ENCODE assay signal across 8 mouse cellular contexts in the genomic region with DNA sequence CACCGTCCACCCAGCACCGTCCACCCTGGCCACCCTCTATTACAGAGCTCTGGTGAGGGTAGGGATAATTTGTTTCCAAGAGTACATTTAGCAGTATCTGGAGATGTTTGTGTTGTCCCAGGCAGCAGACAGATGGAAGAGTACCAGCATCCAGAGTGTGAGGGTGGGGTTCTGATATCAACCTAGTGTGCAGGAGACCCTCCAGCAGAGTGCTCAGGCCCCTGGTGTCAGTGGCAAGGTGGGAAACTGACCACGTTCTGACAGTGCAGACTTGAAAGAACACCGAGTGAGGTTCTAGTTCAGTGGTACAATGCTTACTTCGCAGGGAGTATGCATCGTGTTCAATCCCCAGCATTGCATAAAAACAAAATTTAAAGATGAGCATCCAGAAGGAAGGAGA. TPM values are rescaled to one million over a fixed set of nuclear protein-coding genes. Genes with fewer than 3 reads are reported as not detected.
DNase-seq lines count a peak whose midpoint lies in the region; ATAC-seq and TF ChIP-seq lines count a peak whose summit lies in the region.

No protein-coding gene starts in this region.

- peak overlapping the region; percentile 90; the same call in 1 of the 2 replicates for H3K27ac ChIP-seq in layer of hippocampus, adult 2 months
- H3K27ac ChIP-seq in forebrain, embryonic 10.5 days: peak overlapping the region; percentile 88; the same call in 1 of the 2 replicates
- no peak overlapping the region; the same call in 1 of the 2 replicates for H3K27ac ChIP-seq in limb, embryonic 10.5 days
- H3K27ac ChIP-seq in neural tube, embryonic 14.5 days (ENCODE audit: low read depth, low read length): no peak overlapping the region; the same call in 1 of the 2 replicates

- H3K4me1 ChIP-seq in forebrain, embryonic 10.5 days: peaks cover 32% of the 10 kb centered on the region
- H3K4me1 ChIP-seq in limb, embryonic 10.5 days: peaks cover 34% of the 10 kb centered on the region
- peaks cover 17% of the 10 kb centered on the region for H3K4me1 ChIP-seq in neural tube, embryonic 14.5 days (ENCODE audit: control insufficient read depth, insufficient read depth, low read length)

- peak overlapping the region; percentile 64 for H3K4me2 ChIP-seq in neural tube, embryonic 14.5 days (ENCODE audit: low read depth, low read length)

- H3K9me3 ChIP-seq in forebrain, embryonic 10.5 days: no peaks in the 10 kb centered on the region
- H3K9me3 ChIP-seq in limb, embryonic 10.5 days (replicated peaks): no peaks in the 10 kb centered on the region
- no peaks in the 10 kb centered on the region for H3K9me3 ChIP-seq in neural tube, embryonic 14.5 days (ENCODE audit: control insufficient read depth, low read length)

- DNase-seq in layer of hippocampus, adult 2 months (ENCODE audit: low spot score in 2 of 2): no peak
- DNase-seq in layer of hippocampus, postnatal 14 days (ENCODE audit: low spot score in 2 of 2): no peak
- no peak for DNase-seq in forebrain, embryonic 10.5 days (ENCODE audit: extremely low spot score, low spot score)
- no peak for DNase-seq in limb, embryonic 10.5 days (ENCODE audit: low spot score)
- DNase-seq in thymus, adult 18-20 months: no peak
- no peak for DNase-seq in gastrocnemius, postnatal 4 days (ENCODE audit: low spot score in 2 of 2)
- no peak for DNase-seq in ovary, postnatal 10 days (ENCODE audit: low spot score)

- peaks cover 50% of the 10 kb centered on the region for H3K36me3 ChIP-seq in forebrain, embryonic 10.5 days (replicated peaks)
- peaks cover 46% of the 10 kb centered on the region for H3K36me3 ChIP-seq in limb, embryonic 10.5 days
- no peaks in the 10 kb centered on the region for H3K36me3 ChIP-seq in neural tube, embryonic 14.5 days (ENCODE audit: control insufficient read depth, insufficient read depth, low read length)

- TF ChIP-seq CTCF in layer of hippocampus, adult 2 months (conservative IDR thresholded peaks at IDR 0.05): no peak

- H3K9ac ChIP-seq in neural tube, embryonic 14.5 days (replicated peaks; ENCODE audit: low read depth, low read length): peak overlapping the region; percentile 58; the same call in 1 of the 2 replicates

- H3K27me3 ChIP-seq in forebrain, embryonic 10.5 days (ENCODE audit: poor library complexity, severe bottlenecking): no peaks in the 10 kb centered on the region
- H3K27me3 ChIP-seq in limb, embryonic 10.5 days (ENCODE audit: low read depth, poor library complexity, severe bottlenecking): no peaks in the 10 kb centered on the region
- no peaks in the 10 kb centered on the region for H3K27me3 ChIP-seq in neural tube, embryonic 14.5 days (ENCODE audit: control insufficient read depth, insufficient read depth, low read length)

- 76% methylated on average over 6 of the region's 6 CpGs for WGBS in forebrain, embryonic 10.5 days
- 79% methylated on average over 6 of the region's 6 CpGs for WGBS in limb, embryonic 10.5 days
- 79% methylated on average over 6 of the region's 6 CpGs for WGBS in neural tube, embryonic 14.5 days

- peak overlapping the region; percentile 78 for H3K4me3 ChIP-seq in layer of hippocampus, adult 2 months
- peak overlapping the region; percentile 96 for H3K4me3 ChIP-seq in forebrain, embryonic 10.5 days
- peak overlapping the region; percentile 89 for H3K4me3 ChIP-seq in limb, embryonic 10.5 days
- H3K4me3 ChIP-seq in neural tube, embryonic 14.5 days (ENCODE audit: low read depth, low read length): peak overlapping the region; percentile 88; the same call in 1 of the 2 replicates

- no peak for ATAC-seq in neural tube, embryonic 14.5 days (ENCODE audit: low read depth)

RNA-seq across cellular contexts. Expression of gene Prkaca, which starts 1.1 kb away (rescaled TPM):
- total RNA-seq in layer of hippocampus, adult 2 months (2021): 100 to 1,000 TPM; 256 to 257 TPM
- 100 to 1,000 TPM; 261 to 268 TPM for total RNA-seq in layer of hippocampus, postnatal 14 days (2021)
- polyA plus RNA-seq in forebrain, embryonic 10.5 days (2016; fragmentation: Nextera tagmentation; extraction: Ambion mirVana): 148 and 158 TPM in 2 replicates
- polyA plus RNA-seq in limb, embryonic 10.5 days (2016; fragmentation: Nextera tagmentation; extraction: Ambion mirVana): 136 and 158 TPM in 2 replicates
- 175 and 181 TPM in 2 replicates for polyA plus RNA-seq in neural tube, embryonic 14.5 days (2014; fragmentation: Nextera tagmentation; extraction: Ambion mirVana)
- 100 to 1,000 TPM; 837 to 892 TPM for total RNA-seq in gastrocnemius, postnatal 4 days (2021)

RNA-seq across cellular contexts. Expression of gene Asf1b, which starts 16.4 kb away (rescaled TPM):
- under 1 TPM; 0.44 to 0.82 TPM for total RNA-seq in layer of hippocampus, adult 2 months (2021)
- total RNA-seq in layer of hippocampus, postnatal 14 days (2021): 1 to 10 TPM; 1.1 TPM
- polyA plus RNA-seq in forebrain, embryonic 10.5 days (2016; fragmentation: Nextera tagmentation; extraction: Ambion mirVana): 112 and 114 TPM in 2 replicates
- 94.6 and 101 TPM in 2 replicates for polyA plus RNA-seq in limb, embryonic 10.5 days (2016; fragmentation: Nextera tagmentation; extraction: Ambion mirVana)
- polyA plus RNA-seq in neural tube, embryonic 14.5 days (2014; fragmentation: Nextera tagmentation; extraction: Ambion mirVana): 5.1 and 7.6 TPM in 2 replicates
- total RNA-seq in gastrocnemius, postnatal 4 days (2021): 10 to 100 TPM; 14.9 to 17.2 TPM

RNA-seq across cellular contexts. Expression of gene Gm10644, which starts 16.7 kb away (rescaled TPM):
- under 1 TPM; 0.44 to 0.87 TPM for total RNA-seq in layer of hippocampus, adult 2 months (2021)
- total RNA-seq in layer of hippocampus, postnatal 14 days (2021): under 1 TPM; 0.17 to 0.25 TPM
- 0.94 and 1.2 TPM in 2 replicates for polyA plus RNA-seq in forebrain, embryonic 10.5 days (2016; fragmentation: Nextera tagmentation; extraction: Ambion mirVana)
- polyA plus RNA-seq in limb, embryonic 10.5 days (2016; fragmentation: Nextera tagmentation; extraction: Ambion mirVana): 0.58 and 0.70 TPM in 2 replicates
- polyA plus RNA-seq in neural tube, embryonic 14.5 days (2014; fragmentation: Nextera tagmentation; extraction: Ambion mirVana): 0.82 and 1.1 TPM in 2 replicates
- under 1 TPM; 0.22 to 0.23 TPM for total RNA-seq in gastrocnemius, postnatal 4 days (2021)

RNA-seq across cellular contexts. Expression of gene Samd1, which starts 25.8 kb away (rescaled TPM):
- 10 to 100 TPM; 40.7 to 41.2 TPM for total RNA-seq in layer of hippocampus, adult 2 months (2021)
- total RNA-seq in layer of hippocampus, postnatal 14 days (2021): 10 to 100 TPM; 51.0 to 52.7 TPM
- 10.2 and 10.3 TPM in 2 replicates for polyA plus RNA-seq in forebrain, embryonic 10.5 days (2016; fragmentation: Nextera tagmentation; extraction: Ambion mirVana)
- 10.3 and 12.5 TPM in 2 replicates for polyA plus RNA-seq in limb, embryonic 10.5 days (2016; fragmentation: Nextera tagmentation; extraction: Ambion mirVana)
- 13.6 and 14.8 TPM in 2 replicates for polyA plus RNA-seq in neural tube, embryonic 14.5 days (2014; fragmentation: Nextera tagmentation; extraction: Ambion mirVana)
- 10 to 100 TPM; 40.7 to 44.4 TPM for total RNA-seq in gastrocnemius, postnatal 4 days (2021)

RNA-seq across cellular contexts. Expression of gene 1700067K01Rik, which starts 29.6 kb away (rescaled TPM):
- under 1 TPM; 0.66 to 0.82 TPM for total RNA-seq in layer of hippocampus, adult 2 months (2021)
- 1 to 10 TPM in 1 of 2 experiments, under 1 TPM in 1; 0.39 to 1.2 TPM for total RNA-seq in layer of hippocampus, postnatal 14 days (2021)
- 0.49 and 0.63 TPM in 2 replicates for polyA plus RNA-seq in forebrain, embryonic 10.5 days (2016; fragmentation: Nextera tagmentation; extraction: Ambion mirVana)
- polyA plus RNA-seq in limb, embryonic 10.5 days (2016; fragmentation: Nextera tagmentation; extraction: Ambion mirVana): 0.28 and 0.73 TPM in 2 replicates
- polyA plus RNA-seq in neural tube, embryonic 14.5 days (2014; fragmentation: Nextera tagmentation; extraction: Ambion mirVana): 0.86 and 0.95 TPM in 2 replicates
- under 1 TPM in 1 of 2 experiments, not detected in 1; 0.44 TPM for total RNA-seq in gastrocnemius, postnatal 4 days (2021)

Comparison
In these comparisons a context has a peak if more than half of its experiments do, and no peak if none do; other contexts are left out.
1. H3K27ac ChIP-seq: peak in layer of hippocampus, adult 2 months (single experiment) and forebrain, embryonic 10.5 days (single experiment); none in limb, embryonic 10.5 days (single experiment) and neural tube, embryonic 14.5 days (single experiment).
2. RNA of gene Asf1b, which starts 16.4 kb away (total RNA-seq): 14.9 to 17.2 TPM in gastrocnemius, postnatal 4 days; 1.1 TPM in layer of hippocampus, postnatal 14 days and 0.44 to 0.82 TPM in layer of hippocampus, adult 2 months; every median in the first group is over 4 times any median in the second.
3. Peak in every context shown above with its lines, with median percentiles within 50 percentile points of each other: H3K4me3 ChIP-seq.